Mouse (Mus musculus) hindlimb bud, embryonic 11.5 days (tissue): ENCODE measurements around the gene Tfap2a.

Source experiments
- DNase-seq: peaks from one replicate; pipeline ENCODE4 v3.0.0-alpha.2; 2012; ENCODE audit warnings: low read depth, low spot score; ENCODE audit errors: extremely low spot score

Gene Tfap2a

DNA sequence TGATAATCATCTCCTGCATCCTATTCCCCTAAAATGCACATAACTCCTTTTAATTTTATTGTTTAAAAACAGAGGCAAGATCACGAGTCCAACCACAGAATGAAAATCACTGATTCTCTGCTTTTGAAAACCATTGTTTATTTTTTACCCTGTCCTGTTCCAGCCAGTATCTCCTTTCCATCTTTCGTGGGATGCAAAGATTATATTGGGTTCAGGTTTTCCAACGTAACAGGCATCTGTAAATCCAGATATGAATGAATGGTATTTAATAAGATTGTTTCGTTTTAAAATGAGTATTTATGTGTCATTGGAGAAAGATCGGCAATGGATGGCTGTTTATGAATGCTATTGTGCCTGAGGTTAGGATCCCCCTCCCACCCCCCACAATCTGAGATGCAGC, 24.5 kb downstream of the Tfap2a start:
- DNase-seq: no peak

DNA sequence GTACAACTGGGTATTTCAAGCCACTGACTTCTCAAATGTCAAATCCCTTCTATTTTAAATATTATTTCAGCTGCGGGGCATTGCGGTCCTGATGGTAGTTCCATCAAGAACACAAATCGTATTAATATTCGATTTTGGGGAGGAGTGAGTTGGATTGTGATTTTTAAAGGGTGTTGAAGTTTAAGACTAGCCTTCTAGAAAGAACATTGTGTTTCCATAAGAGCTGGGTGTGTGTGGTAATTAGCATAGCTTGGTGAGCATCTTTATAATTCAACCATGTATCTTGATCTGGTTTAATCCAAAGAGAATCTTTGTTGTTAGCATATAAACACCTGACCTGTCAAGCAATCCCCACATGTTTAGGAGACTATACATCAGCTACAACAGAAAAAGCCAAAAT, 24.9 kb downstream of the Tfap2a start:
- no peak for DNase-seq

DNA sequence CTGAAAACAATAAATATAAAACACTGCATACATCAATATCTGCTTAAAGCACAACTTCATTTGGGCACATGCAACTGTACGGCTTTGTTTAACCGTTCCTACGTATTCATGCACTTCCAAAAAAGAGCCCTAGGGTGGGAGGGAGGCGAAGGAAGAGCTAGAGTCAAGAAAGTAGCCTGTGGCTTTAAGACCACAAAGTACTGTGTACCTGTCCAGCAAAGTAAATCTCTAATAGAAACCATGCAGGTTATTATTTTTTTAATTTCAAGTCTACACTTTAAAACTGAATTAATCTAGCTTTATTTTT, 25.7 kb downstream of the Tfap2a start:
- DNase-seq: no peak

DNA sequence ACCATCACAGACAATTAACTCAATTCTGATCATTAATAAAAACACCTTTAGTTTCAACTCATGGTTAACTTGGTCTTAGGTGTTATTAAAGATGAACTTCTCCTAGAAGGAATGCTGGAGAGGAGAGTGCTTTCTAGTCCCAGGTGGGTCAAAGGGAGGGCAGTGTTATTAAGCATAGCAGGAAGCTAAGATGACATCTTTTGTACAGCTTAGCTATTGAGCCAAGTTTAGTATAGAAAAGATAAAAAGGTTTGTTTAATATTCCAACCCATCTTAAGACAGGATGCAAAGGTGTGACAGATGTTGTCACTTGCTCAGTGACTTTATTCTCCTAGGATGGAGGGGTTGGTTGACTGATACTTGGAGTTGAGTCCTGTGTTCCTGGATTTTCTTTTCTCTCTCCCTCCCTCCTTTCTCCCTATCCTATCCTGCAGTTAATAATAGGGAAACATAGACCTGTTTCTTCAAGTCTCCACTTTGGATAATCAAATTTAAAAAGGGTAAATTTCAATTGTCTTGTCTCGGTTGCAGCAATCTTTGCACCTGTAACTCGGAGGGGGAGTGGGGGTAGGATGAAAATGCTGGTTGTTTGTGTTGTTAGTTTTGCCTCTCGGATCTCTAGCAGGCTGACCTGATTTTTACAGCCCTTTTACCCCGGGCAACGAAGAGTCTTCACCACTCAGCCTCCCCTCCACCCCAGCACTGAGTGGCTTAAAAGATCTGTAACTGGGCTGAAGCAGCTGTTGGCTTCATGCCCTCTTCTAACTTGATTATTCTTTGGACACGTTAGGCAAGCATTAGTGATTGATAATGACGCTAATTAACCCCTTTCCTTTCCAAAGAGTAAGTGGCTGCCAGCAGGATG, 26.3 kb downstream of the Tfap2a start:
- no peak for DNase-seq

DNA sequence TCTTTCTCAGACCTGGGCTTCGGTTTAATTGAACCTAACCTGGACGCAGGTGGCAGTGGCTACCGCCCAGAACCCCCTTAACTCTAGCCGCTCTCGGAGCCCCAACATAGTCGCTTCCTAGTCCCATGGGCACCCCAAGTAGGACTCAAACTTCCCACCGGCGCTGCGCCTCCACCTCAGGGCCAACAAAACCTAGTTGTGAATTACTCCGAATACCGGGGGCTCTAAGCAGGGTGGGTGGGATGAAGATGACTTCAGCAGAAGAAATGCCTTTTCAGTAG, 28.2 kb downstream of the Tfap2a start:
- DNase-seq: no peak

DNA sequence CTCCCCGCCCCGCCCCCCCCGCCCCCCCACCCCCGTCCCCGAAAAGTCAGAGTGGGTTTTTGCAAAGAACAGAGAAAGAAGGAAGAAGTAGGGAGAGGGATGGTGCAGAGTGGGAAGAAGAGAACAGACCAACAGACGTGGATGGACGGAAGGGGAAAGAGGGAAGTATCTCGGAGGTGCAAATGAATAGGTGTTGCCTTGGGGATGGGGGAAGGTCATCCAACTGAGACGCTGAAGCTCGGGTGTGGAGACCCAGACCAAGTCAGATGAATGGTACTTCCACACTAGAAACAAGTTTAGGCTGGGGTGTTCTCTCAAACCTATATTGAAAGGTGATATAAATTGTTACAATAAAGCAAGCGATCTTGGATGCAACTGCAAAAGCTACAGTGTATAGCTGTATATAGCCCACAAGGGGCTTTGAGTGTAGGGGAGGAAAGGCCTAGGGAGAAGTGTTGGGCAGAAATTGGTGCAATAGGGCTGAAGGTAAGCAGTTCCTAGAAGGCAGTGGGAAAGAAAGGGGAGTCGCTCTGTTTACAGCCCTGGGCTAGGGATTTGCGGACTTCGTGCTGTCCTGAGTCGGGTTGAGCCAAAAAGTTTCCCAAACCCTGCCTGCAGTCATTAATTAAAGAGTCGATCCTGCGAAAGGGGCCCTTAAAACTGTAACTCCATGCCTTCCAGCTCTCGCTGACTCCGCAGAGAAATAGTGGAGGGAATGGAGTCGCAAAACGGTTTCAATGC, 28.7 kb downstream of the Tfap2a start:
- no peak for DNase-seq

DNA sequence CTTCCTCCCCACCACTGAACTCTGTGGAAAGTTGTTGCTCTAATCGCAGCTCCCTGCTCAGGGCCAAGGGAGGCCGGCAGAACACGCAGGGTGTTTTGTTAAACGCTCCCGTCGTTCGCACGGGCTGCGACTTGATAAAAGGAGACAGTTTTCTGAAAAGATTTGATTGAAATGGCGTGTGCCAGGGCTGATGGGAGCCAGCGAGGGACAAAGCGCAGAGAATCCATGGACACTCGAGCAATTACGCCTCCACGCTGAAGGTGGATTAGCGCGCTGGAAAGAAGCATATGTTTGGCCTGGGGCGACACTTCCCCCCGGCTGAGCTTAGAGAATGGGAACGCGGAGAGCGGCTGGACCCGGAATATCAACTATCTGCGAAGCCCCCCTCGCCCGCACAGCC, 29.3 kb downstream of the Tfap2a start:
- DNase-seq: no peak

DNA sequence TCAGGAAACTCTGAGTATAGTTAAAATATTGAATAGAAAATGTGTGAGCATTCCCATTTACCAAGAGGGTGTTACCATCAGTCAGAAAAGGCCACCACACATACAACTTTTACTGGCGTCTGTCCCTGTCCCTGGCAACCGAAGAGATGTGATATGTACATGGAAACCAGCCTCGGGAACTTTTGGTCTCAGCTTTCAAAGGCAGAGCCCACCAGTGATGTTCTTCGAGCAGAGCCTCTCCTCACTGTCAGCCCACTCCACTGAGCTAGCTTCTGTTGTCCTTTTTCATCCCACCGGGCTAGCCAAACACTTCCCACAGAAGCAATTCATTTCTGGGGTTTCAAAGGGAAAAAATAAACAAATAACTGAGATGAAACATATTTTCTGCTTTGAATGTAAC, 29.9 kb downstream of the Tfap2a start:
- no peak for DNase-seq

DNA sequence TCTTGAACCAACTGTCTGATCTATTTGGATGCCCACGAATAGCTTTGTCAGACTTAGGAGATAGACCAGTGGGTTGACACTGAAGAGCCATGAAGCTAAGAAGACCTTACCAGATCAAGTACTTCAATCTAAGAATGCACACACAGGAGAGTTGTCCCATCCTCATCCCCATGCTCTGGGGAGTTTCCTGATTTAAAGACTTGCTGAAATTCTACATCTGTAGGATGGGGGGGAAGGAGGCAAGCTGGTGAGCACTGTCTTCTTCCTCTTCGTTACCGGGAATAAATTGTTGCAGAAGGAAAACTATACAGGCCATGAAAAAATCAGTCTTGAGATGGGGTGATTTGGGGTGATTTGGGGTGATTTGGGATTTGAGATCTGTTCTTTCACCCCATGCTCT, 30.5 kb downstream of the Tfap2a start:
- no peak for DNase-seq

DNA sequence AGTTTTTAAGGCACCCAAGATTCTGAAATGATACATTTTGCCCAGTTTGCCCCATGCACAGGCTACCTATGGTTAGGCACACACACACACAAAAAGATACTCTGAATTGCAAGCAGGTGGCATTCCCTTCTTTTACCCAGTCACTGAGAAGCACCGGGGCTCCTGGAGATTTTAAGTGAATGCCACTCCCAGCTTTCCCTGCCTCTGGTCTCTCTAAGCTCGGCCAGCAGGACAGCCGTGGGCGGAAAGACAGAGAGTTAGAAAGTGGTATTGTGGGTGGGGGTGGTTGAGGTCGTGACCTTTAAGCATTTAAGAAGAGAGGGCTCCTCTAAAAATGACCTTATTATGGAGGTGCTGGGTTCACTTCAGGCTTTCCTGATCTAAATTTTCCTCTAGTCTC, 31.6 kb downstream of the Tfap2a start:
- no peak for DNase-seq

DNA sequence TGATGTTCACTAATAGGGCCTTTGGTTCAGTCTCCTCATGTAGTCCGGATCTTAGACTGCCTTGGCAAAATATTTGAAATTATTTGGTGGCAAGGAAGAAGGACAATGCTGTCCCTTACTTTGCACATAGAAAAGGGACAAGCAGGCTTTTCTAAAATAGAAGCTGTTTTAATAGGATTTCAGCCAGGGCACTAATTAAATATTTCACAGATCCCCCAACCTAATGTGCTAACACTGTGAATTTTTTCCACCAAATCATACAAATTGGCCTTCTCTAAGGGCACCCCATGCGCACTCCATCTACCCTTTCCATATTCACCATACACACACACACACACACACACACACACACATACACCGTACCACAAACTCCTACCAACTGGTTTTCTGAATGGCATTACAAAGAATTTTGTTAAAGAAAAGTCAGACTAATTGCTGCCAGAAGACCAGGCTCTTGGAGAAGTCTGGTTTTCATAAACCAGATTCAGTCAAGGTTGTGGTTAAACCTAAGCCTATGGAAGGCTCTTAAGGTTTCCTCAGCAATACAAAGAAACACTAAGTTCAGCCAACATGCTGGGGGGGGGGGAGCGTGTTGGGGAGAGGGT, 32.3 kb downstream of the Tfap2a start:
- DNase-seq: no peak

DNA sequence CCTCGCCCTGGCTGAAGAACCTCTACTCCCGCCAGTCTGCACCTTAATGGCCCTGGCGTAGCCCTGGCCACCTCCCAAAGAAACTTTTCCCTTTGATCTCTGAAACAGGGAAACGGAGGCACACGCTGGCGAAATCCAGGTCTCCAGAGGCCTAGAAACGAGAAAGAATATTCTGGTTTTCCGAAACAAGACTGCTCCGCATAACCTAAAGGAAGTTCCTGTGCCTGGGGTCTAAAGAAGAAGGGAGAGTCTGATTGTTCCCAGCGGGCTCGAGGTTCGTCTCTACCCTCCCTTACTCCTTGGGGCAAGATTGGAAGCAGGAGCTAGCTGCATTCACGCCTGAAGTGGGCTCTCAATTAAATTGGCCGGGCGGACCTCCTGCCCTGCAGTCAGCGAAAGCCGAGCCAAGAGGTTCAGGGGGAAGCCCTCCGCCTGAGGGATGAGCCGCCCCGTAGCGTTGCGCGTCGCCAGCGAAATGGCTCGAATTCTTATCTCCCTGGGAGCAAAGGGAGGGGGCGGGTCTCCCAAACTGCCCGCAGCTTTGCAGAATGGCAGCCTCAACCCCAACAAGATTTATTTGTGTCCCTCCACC, 33.2 kb downstream of the Tfap2a start:
- DNase-seq: no peak

DNA sequence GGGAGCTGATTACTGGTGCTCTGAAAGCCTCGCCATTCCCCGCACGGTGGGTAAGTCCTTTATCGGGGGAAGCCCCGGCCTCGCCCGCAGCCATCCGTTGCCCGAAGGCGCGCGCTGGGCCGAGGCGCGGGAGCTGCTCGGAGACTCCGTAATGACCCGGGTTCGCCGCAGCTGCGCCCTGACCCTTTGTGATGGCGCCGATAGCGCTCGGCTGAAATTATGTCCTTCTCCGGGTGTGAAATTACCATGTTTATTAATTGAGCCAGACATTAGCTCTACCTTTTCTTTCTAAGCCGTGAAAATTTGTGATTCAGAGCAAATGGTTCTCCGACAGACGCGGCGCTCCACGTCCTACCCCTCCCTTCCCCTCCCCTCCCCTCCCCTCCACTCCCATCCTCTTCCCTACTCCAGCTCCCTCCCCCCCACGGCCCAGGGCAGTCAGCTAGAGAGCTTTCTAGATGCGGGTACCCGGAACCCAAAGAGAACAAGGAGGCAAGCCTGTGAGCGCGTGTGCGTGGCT, 34.1 kb downstream of the Tfap2a start:
- DNase-seq: no peak

DNA sequence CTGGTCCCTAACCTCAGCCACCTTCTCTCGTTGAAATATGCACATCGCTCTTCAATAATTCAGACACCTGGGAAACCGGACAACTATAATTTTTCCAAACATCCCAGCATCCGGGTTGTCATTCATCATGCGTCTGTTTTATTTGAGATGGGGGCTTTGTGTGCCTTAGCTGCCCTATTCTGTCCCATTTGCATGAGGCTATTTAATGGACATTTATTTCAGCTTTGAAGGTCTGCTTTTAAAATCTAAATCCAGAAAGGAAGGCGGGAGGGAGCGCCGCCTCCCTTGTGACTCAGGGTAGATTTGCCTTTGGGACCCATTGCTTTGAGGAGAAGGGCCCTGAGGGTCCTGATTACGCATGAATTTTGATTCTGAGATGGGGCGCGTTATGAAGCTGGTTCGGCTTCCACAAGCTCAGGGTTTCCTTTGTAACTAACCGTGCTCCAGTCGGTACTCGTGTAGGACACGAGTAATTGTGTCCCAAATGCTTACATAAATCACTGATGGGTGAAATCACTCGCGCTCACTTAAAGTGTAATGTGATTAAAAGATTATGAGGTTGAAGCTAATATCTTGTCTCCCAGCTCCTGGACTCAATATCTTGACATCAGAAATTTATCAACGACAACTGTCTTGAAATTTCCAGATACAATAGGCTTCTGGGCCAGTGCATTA, 34.9 kb downstream of the Tfap2a start:
- DNase-seq: no peak

DNA sequence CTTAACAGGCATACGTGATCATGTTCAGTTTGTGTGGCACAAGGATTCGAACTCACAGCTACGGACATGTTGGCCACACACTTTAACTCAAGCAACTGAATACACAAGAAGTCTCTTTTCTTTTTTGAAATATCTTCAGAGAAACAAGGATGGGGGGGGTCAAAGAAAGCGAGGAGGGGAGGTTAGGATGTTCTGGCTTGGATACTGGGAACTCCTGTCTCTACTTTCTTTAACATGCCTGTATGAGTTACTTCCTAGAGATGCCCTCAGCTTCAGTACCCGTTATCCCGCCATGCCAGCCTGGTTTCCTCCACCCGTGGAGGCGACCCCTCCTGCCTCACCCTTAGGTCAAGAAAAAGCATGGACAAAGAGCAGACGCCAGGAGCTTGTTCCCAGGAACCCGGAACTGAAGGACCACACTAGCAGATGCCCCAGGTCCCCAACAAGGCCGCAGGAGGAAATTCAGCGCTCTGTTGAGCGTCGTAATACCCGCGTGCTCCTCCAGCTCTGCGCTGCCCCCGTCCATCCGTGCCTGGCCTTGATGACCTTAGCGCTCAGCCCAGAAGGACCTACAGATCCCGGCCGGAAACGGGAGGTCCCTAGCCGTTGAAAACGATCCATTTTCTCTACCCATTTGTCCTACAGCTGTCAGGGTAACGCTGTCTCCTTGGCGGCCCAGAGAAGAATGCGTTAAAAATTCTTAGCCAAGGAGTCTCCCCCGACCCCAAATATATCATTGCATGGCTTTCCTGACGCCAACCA, 35.6 kb downstream of the Tfap2a start:
- DNase-seq: no peak

DNA sequence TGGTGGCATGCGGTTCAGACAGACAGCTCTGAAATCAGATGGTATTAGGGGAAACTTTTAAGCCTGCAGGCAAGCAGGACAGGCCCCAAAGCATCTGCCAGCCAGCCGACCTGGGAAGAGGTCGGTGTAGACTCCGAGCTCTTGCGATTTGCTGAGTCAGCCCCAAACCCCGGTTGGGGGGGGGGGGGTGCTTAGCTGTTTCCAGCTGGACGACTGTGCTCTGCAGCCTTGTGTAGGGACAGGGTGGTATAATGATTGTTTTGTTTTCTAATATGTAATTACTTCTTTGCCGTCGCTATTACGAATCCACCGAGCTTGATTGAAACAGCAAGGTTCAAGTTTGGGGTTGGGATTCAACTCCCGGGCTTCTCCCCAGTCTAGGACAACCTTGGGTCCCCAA, 36.5 kb downstream of the Tfap2a start:
- no peak for DNase-seq

DNA sequence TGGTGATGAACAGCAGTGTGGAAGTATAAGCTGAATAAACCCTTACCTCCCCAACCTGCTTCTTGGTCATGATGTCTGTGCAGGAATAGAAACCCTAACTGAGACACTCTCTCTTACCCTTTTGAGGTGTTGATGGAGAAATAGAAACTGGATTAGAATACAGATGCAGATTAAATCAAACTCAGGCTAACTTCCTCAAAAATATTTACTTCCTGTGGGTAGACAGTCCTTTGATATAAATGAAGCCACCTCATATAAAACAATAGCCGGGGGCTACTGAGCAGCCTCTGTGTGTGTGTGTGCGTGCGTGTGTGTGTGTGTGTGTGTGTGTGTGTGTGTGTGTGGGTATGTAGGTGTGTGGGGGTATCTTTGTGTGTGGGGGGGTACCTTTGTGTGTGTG, 52.4 kb downstream of the Tfap2a start:
- no peak for DNase-seq

DNA sequence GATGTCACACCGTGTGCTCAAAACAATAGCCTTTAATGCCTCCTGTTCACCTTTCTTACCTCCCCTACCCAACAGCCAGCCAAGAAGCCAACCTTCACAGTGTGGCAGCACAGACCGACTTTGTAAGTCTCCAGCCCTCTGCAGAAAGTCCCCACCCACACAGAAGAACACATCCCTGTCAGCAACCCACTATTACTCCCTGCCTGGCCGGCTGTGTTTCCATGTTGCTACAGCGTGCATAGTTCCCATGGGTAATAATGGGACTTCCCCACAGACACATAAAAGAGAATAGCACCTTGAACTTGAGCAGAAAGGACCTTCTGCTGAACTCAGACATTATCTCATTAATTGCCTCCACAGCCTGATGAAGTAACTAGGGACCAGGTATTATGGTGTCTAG, 61.4 kb downstream of the Tfap2a start:
- no peak for DNase-seq
